Mouse (Mus musculus) cerebellum, adult 9-10 months (tissue): ENCODE data around the gene Vps54.
A peak's percentile ranks its signal among the peaks of the same experiment; 100 is the strongest.
"Not testable (repeated sequence)": the region's sequence is repeated elsewhere in the genome, so short reads cannot be mapped to it uniquely, and the experiment has no call there.

Experiments
- DNase-seq: peaks from one replicate; pipeline ENCODE4 v3.0.0; 2022

The Vps54 gene

DNA sequence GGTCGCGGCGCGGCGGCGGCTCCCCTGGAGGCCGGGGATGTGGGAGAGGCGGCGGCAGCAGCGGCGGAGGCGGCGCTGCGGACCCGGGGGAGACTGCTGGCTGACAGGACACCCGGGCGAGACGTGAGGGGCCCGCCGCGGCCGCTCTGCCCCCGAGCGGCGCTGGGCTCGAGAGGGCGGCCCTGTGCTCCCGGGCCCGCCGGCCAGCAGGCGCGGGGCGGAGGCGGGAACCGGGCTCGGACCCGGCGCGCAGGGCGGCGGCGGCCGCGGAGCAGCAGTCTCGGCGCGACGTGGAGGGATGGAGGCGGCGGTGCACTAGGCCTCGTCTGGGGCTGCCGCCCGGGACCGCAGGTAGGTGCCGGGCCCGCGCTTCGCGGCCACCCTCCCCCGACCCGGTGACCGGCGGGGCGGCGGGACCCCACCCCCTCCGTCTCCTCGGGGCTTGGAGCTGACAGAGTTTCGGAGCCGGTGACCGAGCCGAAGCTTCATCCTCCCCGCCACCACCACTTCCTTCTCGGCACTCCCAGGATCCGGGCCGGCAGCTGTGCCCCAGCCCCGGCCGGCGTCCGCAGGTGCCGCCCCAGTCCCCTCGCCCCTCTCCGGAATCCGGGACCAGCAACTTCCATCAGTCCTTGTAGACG lies at the start of gene Vps54:
Vps54 (plus strand) TSS at position 261 of the 641 bp plus-strand sequence.
- peak; percentile 46 for DNase-seq

DNA sequence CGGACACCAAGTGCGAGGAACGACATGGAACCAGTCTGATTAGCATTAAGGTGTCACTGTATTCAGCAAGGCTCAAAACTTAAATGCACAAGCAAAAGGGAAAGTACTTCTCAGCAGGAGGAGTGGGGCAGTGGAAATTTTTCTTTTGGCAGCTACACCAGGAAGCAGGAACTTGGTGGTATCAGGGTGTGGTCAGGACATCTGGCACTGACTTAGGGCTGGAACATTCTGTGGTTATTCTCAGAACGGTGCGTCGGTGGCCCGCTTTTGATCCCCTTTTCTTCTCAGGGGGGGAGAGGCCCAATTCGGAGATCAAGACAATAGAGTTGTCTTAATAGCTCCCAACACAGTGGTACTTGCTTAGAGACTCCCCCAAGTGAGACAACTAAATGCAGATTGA lies 47.3 kb upstream of the Vps54 start:
- not testable (repeated sequence) for DNase-seq

DNA sequence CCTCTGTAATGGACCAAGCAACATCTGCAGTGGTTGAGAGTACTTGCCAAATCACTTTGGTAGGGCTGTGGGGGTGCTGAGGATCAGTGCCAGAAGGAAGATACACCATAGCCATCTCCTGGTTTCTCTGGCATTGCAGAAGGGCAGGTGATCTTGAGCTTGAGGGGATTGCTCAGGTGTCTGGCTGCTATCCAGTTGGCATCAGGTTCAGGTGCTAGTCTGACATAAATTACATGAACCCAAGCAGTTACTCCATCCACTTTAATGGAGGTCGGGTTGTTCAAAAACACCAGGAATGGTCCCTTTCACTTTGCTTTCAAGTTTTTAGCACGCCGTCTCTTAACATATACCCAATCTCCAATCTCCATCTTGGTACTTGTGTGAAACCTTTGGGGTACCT lies 44.2 kb upstream of the Vps54 start:
- DNase-seq, result no peak

DNA sequence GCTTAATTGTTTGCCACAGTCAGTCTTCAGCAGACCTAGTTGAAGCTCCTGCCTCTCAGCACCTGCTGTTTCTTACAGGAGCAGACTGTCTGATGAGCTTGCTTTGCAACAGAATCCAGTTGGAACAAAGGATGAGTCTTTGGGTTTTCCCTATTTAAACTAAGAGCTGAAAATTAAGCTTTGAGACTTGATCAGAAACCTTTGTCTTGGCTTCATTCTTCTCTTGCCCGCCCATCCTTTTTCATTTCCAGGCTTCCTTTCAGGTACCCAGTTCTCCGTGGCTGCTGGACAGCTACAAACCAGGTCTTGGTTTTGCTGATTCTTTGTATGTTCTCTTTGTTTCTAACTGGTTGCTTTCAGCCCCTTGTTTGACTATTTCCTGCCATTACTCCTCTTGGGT lies 30.0 kb upstream of the Vps54 start:
- no peak for DNase-seq

- not testable (repeated sequence) for DNase-seq
Measured at GRCm38 (mm10) chr11:21209701-21210100, 29.4 kb upstream of the Vps54 start.

- no peak for DNase-seq
Measured at GRCm38 (mm10) chr11:21217419-21217818, 21.7 kb upstream of the Vps54 start.

DNA sequence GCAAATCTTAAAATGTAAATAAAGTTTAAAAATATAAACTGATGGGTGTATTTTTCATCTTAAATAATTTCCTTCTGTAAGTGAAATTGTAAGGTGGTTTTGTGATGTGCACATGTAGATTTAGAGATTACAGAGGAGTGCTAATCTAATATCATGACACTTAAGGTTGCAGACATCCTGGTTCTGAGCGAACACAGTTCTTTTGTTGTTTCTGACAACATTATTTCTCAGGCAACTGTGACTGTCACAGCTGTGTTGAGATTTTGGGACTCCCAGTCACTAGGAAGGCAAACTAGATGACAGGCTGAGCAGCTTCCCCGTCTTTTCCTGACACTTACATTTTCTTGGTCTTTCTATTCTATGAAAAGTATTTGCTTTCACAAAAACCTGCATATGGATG lies 19.8 kb upstream of the Vps54 start:
- no peak for DNase-seq

DNA sequence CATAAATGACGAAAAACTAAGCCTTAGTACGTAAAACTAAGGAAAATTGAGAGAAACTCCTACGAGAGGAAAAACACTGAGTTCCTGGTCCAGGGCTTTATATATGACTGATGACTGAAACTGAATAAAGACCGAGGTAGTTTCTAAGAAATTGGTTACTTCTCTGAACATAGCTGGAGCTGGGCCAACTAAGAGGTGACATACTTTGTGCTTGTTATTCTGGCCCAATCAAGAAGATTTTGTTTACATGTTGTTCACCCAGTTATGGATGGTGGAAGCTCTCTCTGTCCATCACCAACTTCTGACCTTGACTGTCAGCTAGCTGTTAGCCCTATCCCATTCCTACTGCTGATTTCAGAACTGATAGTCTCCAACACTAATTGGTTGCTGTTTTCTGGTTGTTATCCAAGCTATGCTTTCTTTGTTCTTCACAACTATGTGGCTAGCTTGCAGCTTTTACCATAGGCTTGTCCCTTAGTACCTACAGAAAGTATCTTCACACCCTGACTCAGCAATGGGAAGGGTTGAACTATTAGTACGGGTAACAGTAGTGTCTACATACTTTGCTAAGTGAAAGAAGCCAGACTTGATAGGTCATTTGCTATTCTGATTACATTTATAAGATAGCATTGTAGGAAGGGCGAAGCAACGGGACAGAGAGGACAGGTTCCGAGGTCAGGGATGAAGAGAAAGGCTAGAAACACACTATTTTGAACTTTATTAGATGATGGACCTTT lies 19.1 kb upstream of the Vps54 start:
- no peak for DNase-seq

GRCm38 (mm10) chr11:21220754-21221153 lies 18.3 kb upstream of the Vps54 start:
- DNase-seq, result no peak

- no peak for DNase-seq
Measured at GRCm38 (mm10) chr11:21221396-21221795, 17.7 kb upstream of the Vps54 start.

DNA sequence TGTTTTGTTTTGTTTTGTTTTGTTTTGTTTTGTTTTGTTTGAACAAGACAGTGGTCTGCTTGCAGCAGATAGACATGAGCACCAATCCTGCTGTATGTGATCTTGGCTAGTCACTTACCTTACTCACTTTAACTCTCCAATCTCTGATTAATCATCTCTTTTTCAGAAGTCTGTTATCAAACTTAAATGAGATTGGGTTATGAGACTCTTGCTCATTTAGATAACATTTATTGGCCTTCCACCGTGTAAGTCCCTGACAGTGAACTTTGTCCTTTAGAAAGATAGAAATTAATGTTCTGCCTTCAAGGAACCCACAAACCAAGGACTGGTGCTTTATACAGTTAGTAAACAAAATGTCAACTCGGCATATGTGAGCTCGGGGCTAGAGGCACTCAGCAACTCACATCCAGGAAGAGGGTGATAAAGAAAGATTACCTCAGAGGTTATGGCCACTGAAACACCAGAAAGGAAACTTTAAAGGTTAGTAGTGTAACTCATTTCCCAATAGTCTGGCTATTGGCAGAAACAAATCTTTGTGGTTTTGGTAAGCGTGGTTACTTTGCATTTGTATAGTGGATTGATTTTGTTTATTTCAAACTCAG lies 16.4 kb upstream of the Vps54 start:
- no peak for DNase-seq

- no peak for DNase-seq
Measured at GRCm38 (mm10) chr11:21223539-21223938, 15.5 kb upstream of the Vps54 start.

- DNase-seq, result no peak
Measured at GRCm38 (mm10) chr11:21224041-21224440, 15.0 kb upstream of the Vps54 start.

- no peak for DNase-seq
Measured at GRCm38 (mm10) chr11:21224446-21224845, 14.6 kb upstream of the Vps54 start.

GRCm38 (mm10) chr11:21224983-21225382 lies 14.1 kb upstream of the Vps54 start:
- no peak for DNase-seq

DNA sequence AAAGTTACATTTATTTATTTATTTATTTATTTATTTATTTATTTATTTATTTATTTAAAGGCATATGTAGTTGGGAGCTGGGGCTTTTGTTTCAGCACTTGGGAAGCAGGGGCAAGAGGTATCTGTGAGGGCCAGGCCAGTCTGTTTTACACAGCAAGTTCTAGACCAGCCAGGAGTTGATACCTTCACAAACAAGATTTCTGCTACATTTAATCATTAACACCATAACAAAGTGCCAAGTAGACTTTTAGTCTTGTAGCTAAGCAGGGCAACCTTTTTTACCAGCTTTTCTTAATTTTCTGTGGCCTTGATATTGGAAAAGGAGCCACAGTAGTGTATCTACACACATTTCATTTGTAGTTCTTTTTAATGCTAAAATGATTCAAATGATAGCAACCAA lies 3.7 kb upstream of the Vps54 start:
- no peak for DNase-seq

GRCm38 (mm10) chr11:21235821-21236220 lies 3.3 kb upstream of the Vps54 start:
- DNase-seq, result no peak

DNA sequence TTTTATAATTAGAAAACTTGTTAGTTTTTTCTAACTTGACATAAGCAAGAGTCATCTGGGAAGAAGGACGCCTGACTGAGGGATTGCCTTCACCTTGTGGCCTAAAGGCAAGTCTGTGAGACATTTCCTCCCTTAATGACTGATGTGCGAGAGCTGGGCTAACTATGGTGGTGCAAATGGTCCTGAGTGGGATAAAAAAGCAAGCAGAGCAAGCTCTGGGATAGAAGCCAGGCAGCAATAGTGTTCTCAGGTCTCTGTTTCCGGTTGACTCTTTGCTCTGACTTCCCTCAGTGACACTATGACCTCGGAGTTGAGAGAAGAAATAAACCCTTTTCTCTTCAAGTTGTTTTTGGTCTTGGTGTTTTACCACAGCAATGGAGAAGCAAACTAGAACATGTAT lies 2.1 kb upstream of the Vps54 start:
- no peak for DNase-seq

DNA sequence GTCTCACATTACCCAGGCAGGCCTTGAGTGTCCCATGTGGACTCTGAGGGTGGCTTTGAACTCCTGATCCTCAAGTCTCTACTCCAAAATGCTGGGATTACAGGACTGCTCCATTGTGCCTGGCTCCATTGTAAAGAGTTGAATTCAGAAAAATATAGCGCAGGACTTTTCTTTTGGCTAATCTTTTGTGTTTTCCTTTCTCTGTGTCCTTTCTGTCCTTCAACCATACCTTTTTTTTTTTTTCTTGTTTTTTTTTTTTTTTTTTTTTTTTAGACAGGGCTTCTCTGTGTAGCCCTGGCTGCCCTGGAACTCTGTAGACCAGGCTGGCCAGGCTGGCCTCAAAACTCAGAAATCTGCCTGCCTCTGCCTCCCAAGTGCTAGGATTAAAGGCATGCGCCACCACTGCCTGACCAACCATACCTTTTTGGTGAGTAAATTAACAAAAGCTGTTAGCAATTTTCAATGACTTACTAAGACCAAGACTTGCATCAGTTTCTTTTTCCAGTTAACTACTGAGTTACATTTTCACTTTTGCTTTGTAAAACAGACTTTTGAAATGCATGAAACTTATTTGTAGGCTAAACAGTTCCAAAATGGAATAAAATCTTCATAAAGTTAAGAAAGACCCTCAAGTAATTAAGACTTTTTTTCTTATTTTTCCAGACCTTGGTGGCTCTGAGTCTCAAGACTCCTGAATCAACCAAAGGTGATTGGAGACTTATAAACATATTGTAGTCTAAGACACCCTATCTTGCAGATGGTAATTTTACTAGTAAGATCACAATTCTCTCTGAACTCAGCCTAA lies 1.4 kb upstream of the Vps54 start:
- DNase-seq, result no peak

GRCm38 (mm10) chr11:21238279-21239020 lies 631 bp upstream of the Vps54 start:
- DNase-seq, result peak; percentile 56

DNA sequence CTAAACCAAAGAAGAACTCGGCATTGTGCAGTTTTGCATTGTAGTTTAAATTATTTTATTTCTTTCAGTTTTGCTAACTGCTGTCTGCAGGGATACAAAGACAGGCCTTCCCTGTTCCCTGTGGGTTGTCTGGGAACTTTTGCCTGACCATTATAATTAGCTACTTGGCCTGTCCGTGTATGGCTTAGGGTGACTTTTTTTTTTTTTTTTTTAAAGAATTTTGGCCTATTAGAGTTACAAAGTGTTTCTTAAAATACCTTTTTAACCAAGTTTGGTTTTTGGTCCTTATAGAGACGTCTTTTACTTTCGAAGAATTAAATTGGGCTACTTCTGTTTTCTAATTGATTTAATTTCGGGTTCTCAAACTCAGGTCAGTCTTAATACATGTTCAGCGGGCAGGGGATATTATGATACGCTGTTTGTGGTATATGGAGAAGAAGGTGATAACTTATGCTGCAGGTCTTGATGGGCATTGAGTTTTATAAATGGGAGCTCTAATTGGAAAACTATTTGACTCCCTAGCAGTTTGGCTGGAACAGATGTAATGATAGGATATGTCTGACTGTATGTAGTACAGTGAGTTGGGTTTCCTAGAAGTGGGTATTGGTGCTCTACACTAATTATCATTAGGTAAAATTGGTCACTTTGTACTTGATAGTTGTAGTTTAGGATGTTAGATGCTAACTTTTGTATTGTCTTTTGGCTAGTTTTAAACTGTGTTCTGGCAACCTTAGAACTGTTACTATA lies 855 bp downstream of the Vps54 start:
- DNase-seq, result no peak

GRCm38 (mm10) chr11:21241351-21241750 lies 2.3 kb downstream of the Vps54 start:
- peak; percentile 23 for DNase-seq
